Mouse (Mus musculus) CH12.LX (cell line): ENCODE results near the gene Ift27. TPM values are rescaled to one million over a fixed set of nuclear protein-coding genes. Genes with fewer than 3 reads are reported as not detected.

Experiments used
- DNase-seq: peaks from one replicate; pipeline ENCODE4 v3.0.0-alpha.2; 2013; ENCODE audit errors: extremely low read depth
- H3K27ac ChIP-seq: 2 replicates; pipeline ENCODE4 v1.5.1; 2012; ENCODE audit warnings: low read depth, mild to moderate bottlenecking, control low read depth, moderate library complexity; ENCODE audit not compliant: insufficient read depth
- H3K27me3 ChIP-seq: replicated peaks from 2 replicates; pipeline ENCODE3; 2012; ENCODE audit warnings: inconsistent platforms
- H3K36me3 ChIP-seq, 2 experiments: replicated peaks in 1 of 2; 2 replicates each; pipeline versions ENCODE3 to v1.6.1; 2012; ENCODE audit warnings: inconsistent platforms in 1 of 2, low read length in 1 of 2, mild to moderate bottlenecking in 1 of 2, mixed read lengths in 1 of 2, moderate library complexity in 1 of 2; ENCODE audit not compliant: control insufficient read depth in 1 of 2, insufficient read depth in 1 of 2
- H3K4me1 ChIP-seq, 2 experiments: 2 replicates each; pipeline ENCODE4 v1.6.1; 2012; ENCODE audit warnings: inconsistent platforms in 1 of 2, moderate library complexity in 1 of 2; ENCODE audit not compliant: insufficient read depth in 2 of 2, control insufficient read depth in 1 of 2
- H3K4me2 ChIP-seq: 2 replicates; pipeline ENCODE4 v1.6.1; 2012; ENCODE audit warnings: low read depth, mild to moderate bottlenecking, control low read depth; ENCODE audit not compliant: poor library complexity, insufficient read depth, severe bottlenecking
- H3K4me3 ChIP-seq, 3 experiments: fragments of 150-350 bp in 1 of 3; sonication (generic) in 1 of 3; replicated peaks in 1 of 3; 2 replicates each; pipeline versions ENCODE3 to v1.5.1; 2011 to 2012; ENCODE audit warnings: low read depth in 2 of 3, low read length in 2 of 3, mild to moderate bottlenecking in 2 of 3, moderate library complexity in 2 of 3, control low read depth in 1 of 3, improper control_type of control experiment in 1 of 3, inconsistent platforms in 1 of 3, mixed read lengths in 1 of 3; ENCODE audit not compliant: poor library complexity in 1 of 3
- H3K79me2 ChIP-seq: replicated peaks from 2 replicates; pipeline ENCODE4 v1.6.1; 2012; ENCODE audit warnings: mild to moderate bottlenecking, moderate library complexity; ENCODE audit not compliant: control insufficient read depth, poor library complexity, insufficient read depth, severe bottlenecking; ENCODE audit errors: extremely low read depth
- H3K9ac ChIP-seq: 2 replicates; pipeline ENCODE4 v1.6.1; 2012; ENCODE audit warnings: low read depth, mild to moderate bottlenecking, control low read depth, moderate library complexity; ENCODE audit not compliant: insufficient read depth
- H3K9me3 ChIP-seq: replicated peaks from 2 replicates; pipeline ENCODE3; 2012; ENCODE audit warnings: low read length, inconsistent platforms, mixed read lengths
- CHD2 ChIP-seq: IDR thresholded peaks from 2 replicates; pipeline ENCODE4 v1.6.1; 2011; ENCODE audit warnings: low read length, improper control_type of control experiment
- CTCF ChIP-seq, 2 experiments: IDR thresholded peaks in 1 of 2; conservative IDR thresholded peaks in 1 of 2; 2 replicates each; pipeline ENCODE4 v1.5.1; 2011 to 2012; ENCODE audit warnings: low read depth in 2 of 2, low read length in 2 of 2, improper control_type of control experiment in 1 of 2, inconsistent platforms in 1 of 2, mild to moderate bottlenecking in 1 of 2, moderate library complexity in 1 of 2
- EP300 ChIP-seq: IDR thresholded peaks from 2 replicates; pipeline ENCODE4 v1.6.1; 2011; ENCODE audit warnings: low read length, improper control_type of control experiment
- HCFC1 ChIP-seq: IDR thresholded peaks from 2 replicates; pipeline ENCODE4 v1.6.1; 2012; ENCODE audit warnings: low read depth, mild to moderate bottlenecking, inconsistent platforms, low read length, improper control_type of control experiment
- KAT2A ChIP-seq: IDR thresholded peaks from 2 replicates; pipeline ENCODE4 v1.6.1; 2012; ENCODE audit warnings: low read length, improper control_type of control experiment, inconsistent platforms; ENCODE audit not compliant: insufficient replicate concordance
- MEF2A ChIP-seq: IDR thresholded peaks from 2 replicates; pipeline ENCODE4 v1.6.1; 2014; ENCODE audit warnings: low read depth, mild to moderate bottlenecking, inconsistent platforms, low read length, improper control_type of control experiment, borderline replicate concordance
- MXI1 ChIP-seq: IDR thresholded peaks from 2 replicates; pipeline ENCODE4 v1.6.1; 2011; ENCODE audit warnings: mild to moderate bottlenecking, low read depth, low read length, improper control_type of control experiment
- MYC ChIP-seq: IDR thresholded peaks from 2 replicates; pipeline ENCODE4 v1.6.1; 2011; ENCODE audit warnings: low read depth, mild to moderate bottlenecking, improper control_type of control experiment, low read length
- NRF1 ChIP-seq: IDR thresholded peaks from 2 replicates; pipeline ENCODE4 v1.6.1; 2014; ENCODE audit warnings: low read depth, mild to moderate bottlenecking, inconsistent platforms, low read length, improper control_type of control experiment, moderate library complexity
- RAD21 ChIP-seq: IDR thresholded peaks from 2 replicates; pipeline ENCODE4 v1.6.1; 2011; ENCODE audit warnings: low read depth, mild to moderate bottlenecking, low read length, improper control_type of control experiment, moderate library complexity
- SIN3A ChIP-seq: IDR thresholded peaks from 2 replicates; pipeline ENCODE4 v1.6.1; 2012; ENCODE audit warnings: low read length, improper control_type of control experiment, inconsistent platforms
- TBP ChIP-seq: conservative IDR thresholded peaks from 2 replicates; pipeline ENCODE4 v1.6.1; 2011; ENCODE audit warnings: low read depth, low read length, improper control_type of control experiment
- ZC3H11A ChIP-seq: IDR thresholded peaks from 2 replicates; pipeline ENCODE4 v1.6.1; 2012; ENCODE audit warnings: low read depth, mild to moderate bottlenecking, inconsistent platforms, low read length, improper control_type of control experiment
- ZKSCAN1 ChIP-seq: IDR thresholded peaks from 2 replicates; pipeline ENCODE4 v1.6.1; 2012; ENCODE audit warnings: low read depth, inconsistent platforms, low read length, improper control_type of control experiment, borderline replicate concordance
- ZMIZ1 ChIP-seq: IDR thresholded peaks from 2 replicates; pipeline ENCODE4 v1.6.1; 2012; ENCODE audit warnings: low read depth, mild to moderate bottlenecking, inconsistent platforms, low read length, improper control_type of control experiment
- dilution Hi-C: fragments of 300-500 bp; cut with MboI; formaldehyde crosslinking; loops from 2 replicates; pipeline ENCODE4 v1.14.3; 2020; ENCODE audit warnings: low sequenced_read_pairs; ENCODE audit not compliant: extremely low pct_unique_long_range_greater_than_20kb, extremely low pct_ligation_motif_present
- in situ Hi-C: fragments of 300-500 bp; cut with MboI; formaldehyde crosslinking; loops from 3 replicates; pipeline ENCODE4 v1.14.3; 2019; ENCODE audit warnings: low sequenced_read_pairs, low pct_ligation_motif_present, low pct_unique_long_range_greater_than_20kb, mixed read lengths
- polyA plus RNA-seq: library from polyadenylated mRNA; unstranded; fragments of >175 nt; gene quantifications from 2 replicates; pipeline ENCODE4 v1.2.1, GENCODE M21; 2012; ENCODE audit warnings: low read depth; ENCODE audit not compliant: insufficient read length
- total RNA-seq, 2 experiments: library from RNA; depleted of rRNA; stranded (reverse); fragments of 300-350 nt in 1 of 2; fragments of >200 nt in 1 of 2; gene quantifications; 2 replicates each; pipeline ENCODE4 v1.2.3; 2012 to 2014

Ift27 gene
- total and polyA plus RNA-seq, 3 experiments, result 67.1 to 82.1 (median 72.1) TPM

GRCm38 (mm10) chr15:78119704-78120103 lies 54.2 kb downstream of the Ift27 start, which contains the start of gene Cacng2:
Cacng2 (minus strand) TSS chr15:78120028.
- dilution Hi-C loops, result no loop called here

DNA sequence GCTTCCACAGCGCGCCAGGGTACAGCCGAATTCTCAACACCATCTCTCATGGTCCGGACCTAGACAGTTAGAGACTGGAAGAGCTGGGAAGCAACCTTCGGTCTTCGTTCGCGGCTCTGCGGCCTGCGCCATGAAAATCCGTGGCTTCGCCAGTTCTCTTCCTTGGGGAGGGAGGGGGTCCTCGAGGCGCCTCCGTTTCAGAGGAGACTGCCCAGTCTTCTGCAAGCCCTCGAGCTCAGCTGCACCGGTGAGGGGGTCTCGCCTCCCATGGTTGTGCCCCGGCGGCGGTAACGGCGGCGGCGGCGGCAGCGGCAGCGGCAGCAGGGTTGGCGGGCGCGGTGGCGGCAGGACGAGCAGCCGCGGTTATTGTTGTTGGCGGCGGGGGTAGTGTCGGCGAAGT lies 54.7 kb downstream of the Ift27 start:
- Histone ChIP-seq H3K36me3 (no peaks in the 10 kb centered on the region), H3K27me3 (peaks cover 64% of the 10 kb centered on the region), H3K27ac (no peak overlapping the region), H3K4me1 (no peaks in the 10 kb centered on the region), H3K9ac (no peak overlapping the region), H3K9me3 (peaks cover 4% of the 10 kb centered on the region), H3K4me3 (no peak overlapping the region), H3K4me2 (no peak overlapping the region), H3K79me2 (no peaks in the 10 kb centered on the region)
- dilution Hi-C loops (no loop called here), in situ Hi-C loops (no loop called here)
- DNase-seq, result no peak
- TF ChIP-seq ZC3H11A (no peak), CHD2 (no peak), NRF1 (no peak)
- TF ChIP-seq, all 38 proteins: peak for 0

More at GRCm38 (mm10) chr15:78119704-78120103, 54.2 kb downstream of the Ift27 start, which contains the start of gene Cacng2:
- DNase-seq, result peak; percentile 74
- Histone ChIP-seq H3K36me3 (no peaks in the 10 kb centered on the region), H3K9me3 (peaks cover 4% of the 10 kb centered on the region), H3K27me3 (peaks cover 65% of the 10 kb centered on the region), H3K4me1 (no peaks in the 10 kb centered on the region), H3K27ac (no peak within 1 kb of the TSS), H3K4me3 (no peak within 1 kb of the TSS), H3K9ac (no peak within 1 kb of the TSS), H3K79me2 (no peaks in the 10 kb centered on the region), H3K4me2 (no peak within 1 kb of the TSS)
- TF ChIP-seq CTCF (conservative IDR thresholded peaks at IDR 0.05 in 1 of 2, IDR thresholded peaks at IDR 0.05 in 1 of 2; ENCODE audit: low read depth in 2 of 2, low read length in 2 of 2), result no peak
- no peak for TF ChIP-seq TBP
- no peak for TF ChIP-seq ZKSCAN1
- peak; percentile 98 for TF ChIP-seq MXI1
- TF ChIP-seq RAD21, result no peak
- TF ChIP-seq ZC3H11A, result no peak
- TF ChIP-seq HCFC1, result no peak
- TF ChIP-seq ZMIZ1, result no peak
- TF ChIP-seq MYC, result no peak
- no peak for TF ChIP-seq EP300
- TF ChIP-seq KAT2A, result no peak
- TF ChIP-seq MEF2A, result no peak
- TF ChIP-seq SIN3A, result peak; percentile 100
- in situ Hi-C loops, result no loop called here
